Mouse (Mus musculus): Measurements from ENCODE around the gene Gm45837. TPM values are rescaled to one million over a fixed set of nuclear protein-coding genes. Genes with fewer than 3 reads are reported as not detected.

Gene Gm45837
- polyA plus RNA-seq, 2 experiments = not detected

DNA sequence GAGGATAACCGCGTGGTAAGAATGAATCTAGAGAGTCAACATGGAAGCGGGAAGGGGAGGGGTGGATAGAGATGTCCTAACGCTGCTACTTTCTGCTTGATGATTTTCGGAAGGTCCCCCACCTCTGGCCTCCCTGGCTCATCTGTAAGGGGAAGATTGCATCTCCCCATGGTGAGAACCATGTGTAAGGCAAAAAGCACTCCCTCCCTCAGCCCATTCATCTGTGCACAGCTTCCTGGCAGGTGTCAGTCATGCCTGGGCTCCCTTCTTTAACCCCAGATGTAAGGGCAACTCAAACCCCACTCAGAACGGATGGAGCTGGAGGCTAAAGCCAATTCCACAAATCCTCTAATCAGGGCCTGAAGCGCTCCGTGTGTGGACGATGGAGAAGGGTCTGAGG, 89.0 kb downstream of the Gm45837 start:
- H3K9me3 ChIP-seq (ENCODE audit: control insufficient read depth, low read length) = no peaks in the 10 kb centered on the region
- no peaks in the 10 kb centered on the region; the same call in none of the 2 replicates for H3K27me3 ChIP-seq (ENCODE audit: control insufficient read depth, insufficient read depth, low read length)
- WGBS (ENCODE audit: insufficient replicate concordance) = 54% methylated on average over 9 of the region's 9 CpGs
- no peaks in the 10 kb centered on the region for H3K36me3 ChIP-seq (replicated peaks; ENCODE audit: control insufficient read depth, insufficient read depth, low read depth)
- peaks cover 0 to 4% of the 10 kb centered on the region in 2 experiments; a peak in 2 of 4 replicates for H3K4me1 ChIP-seq (replicated peaks; ENCODE audit: control insufficient read depth in 2 of 2, insufficient read depth in 2 of 2, low read length in 1 of 2)
- H3K4me3 ChIP-seq (ENCODE audit: insufficient read depth in 1 of 2, low read depth in 2 of 2, low read length in 2 of 2) = no peak overlapping the region
- H3K9ac ChIP-seq (replicated peaks) = no peak overlapping the region
- DNase-seq (ENCODE audit: low read depth in 3 of 3, low spot score in 3 of 3) = no peak
- no peak for TF ChIP-seq EP300 (IDR thresholded peaks at IDR 0.05; ENCODE audit: low read depth)
- no peak for TF ChIP-seq CTCF (IDR thresholded peaks at IDR 0.05; ENCODE audit: low read depth)
- no peak for ATAC-seq (ENCODE audit: insufficient read depth)
- no peak overlapping the region for H3K4me2 ChIP-seq (ENCODE audit: low read depth)
- H3K27ac ChIP-seq = no peak overlapping the region

DNA sequence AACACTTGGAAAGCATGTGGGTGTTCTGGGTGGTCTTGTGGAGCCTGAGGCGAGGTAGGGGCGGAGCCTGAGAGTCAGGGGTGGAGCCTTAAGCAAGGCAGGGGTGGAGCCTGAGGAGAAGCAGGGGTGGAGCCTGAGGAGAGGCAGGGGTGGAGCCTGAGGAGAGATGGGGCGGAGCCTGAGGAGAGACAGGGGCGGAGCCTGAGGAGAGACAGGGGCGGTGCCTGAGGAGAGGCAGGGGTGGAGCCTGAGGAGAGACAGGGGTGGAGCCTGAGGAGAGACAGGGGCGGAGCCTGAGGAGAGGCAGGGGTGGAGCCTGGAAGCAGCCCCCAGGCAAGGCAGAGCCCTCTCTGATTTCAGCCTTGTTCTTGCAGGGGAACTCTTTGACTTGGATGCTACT, 90.5 kb downstream of the Gm45837 start:
- Histone ChIP-seq H3K4me2 (ENCODE audit: low read depth) (no peak overlapping the region), H3K36me3 (replicated peaks; ENCODE audit: control insufficient read depth, insufficient read depth, low read depth) (no peaks in the 10 kb centered on the region), H3K4me1 (replicated peaks; ENCODE audit: control insufficient read depth in 2 of 2, insufficient read depth in 2 of 2, low read length in 1 of 2) (peaks cover 0 to 4% of the 10 kb centered on the region in 2 experiments; a peak in 2 of 4 replicates), H3K9ac (replicated peaks) (no peak overlapping the region), H3K9me3 (ENCODE audit: control insufficient read depth, low read length) (no peaks in the 10 kb centered on the region), H3K27me3 (ENCODE audit: control insufficient read depth, insufficient read depth, low read length) (no peaks in the 10 kb centered on the region; the same call in none of the 2 replicates), H3K4me3 (ENCODE audit: insufficient read depth in 1 of 2, low read depth in 2 of 2, low read length in 2 of 2) (no peak overlapping the region), H3K27ac (no peak overlapping the region)
- WGBS (ENCODE audit: insufficient replicate concordance) = 68% methylated on average over 6 of the region's 6 CpGs
- no peak for ATAC-seq (ENCODE audit: insufficient read depth)
- no peak for DNase-seq (ENCODE audit: low read depth in 3 of 3, low spot score in 3 of 3)
- no peak for TF ChIP-seq EP300 (IDR thresholded peaks at IDR 0.05; ENCODE audit: low read depth)
- no peak for TF ChIP-seq CTCF (IDR thresholded peaks at IDR 0.05; ENCODE audit: low read depth)

DNA sequence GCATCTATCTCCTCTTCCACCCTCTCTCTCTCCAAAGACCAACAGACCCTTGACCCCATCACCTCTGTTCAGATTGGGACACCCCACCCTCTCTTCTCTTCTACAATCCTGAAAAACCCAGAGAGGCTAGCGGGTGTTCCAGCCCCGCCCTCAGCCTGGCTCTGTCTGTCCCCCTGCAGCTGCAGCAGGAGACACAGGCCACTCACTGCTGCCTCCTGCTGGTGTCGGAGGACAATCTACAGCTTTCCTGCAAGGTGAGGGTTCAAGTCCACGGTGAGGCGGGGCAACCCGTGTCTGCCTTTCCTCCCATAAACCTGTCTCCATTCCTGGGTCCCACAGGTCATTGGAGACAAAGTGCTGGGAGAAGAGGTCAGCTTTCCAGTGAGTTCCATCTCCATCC, 91.0 kb downstream of the Gm45837 start:
- Histone ChIP-seq H3K27me3 (ENCODE audit: control insufficient read depth, insufficient read depth, low read length) (no peaks in the 10 kb centered on the region; the same call in none of the 2 replicates), H3K36me3 (replicated peaks; ENCODE audit: control insufficient read depth, insufficient read depth, low read depth) (no peaks in the 10 kb centered on the region), H3K4me3 (ENCODE audit: insufficient read depth in 1 of 2, low read depth in 2 of 2, low read length in 2 of 2) (no peak overlapping the region), H3K9ac (replicated peaks) (no peak overlapping the region), H3K4me2 (ENCODE audit: low read depth) (no peak overlapping the region), H3K9me3 (ENCODE audit: control insufficient read depth, low read length) (no peaks in the 10 kb centered on the region), H3K27ac (no peak overlapping the region), H3K4me1 (replicated peaks; ENCODE audit: control insufficient read depth in 2 of 2, insufficient read depth in 2 of 2, low read length in 1 of 2) (peaks cover 0 to 4% of the 10 kb centered on the region in 2 experiments; a peak in 2 of 4 replicates)
- no peak for ATAC-seq (ENCODE audit: insufficient read depth)
- TF ChIP-seq CTCF (IDR thresholded peaks at IDR 0.05; ENCODE audit: low read depth) = peak; percentile 61
- TF ChIP-seq EP300 (IDR thresholded peaks at IDR 0.05; ENCODE audit: low read depth) = no peak
- DNase-seq (ENCODE audit: low read depth in 3 of 3, low spot score in 3 of 3) = no peak
- WGBS (ENCODE audit: insufficient replicate concordance) = 59% methylated on average over 6 of the region's 6 CpGs

DNA sequence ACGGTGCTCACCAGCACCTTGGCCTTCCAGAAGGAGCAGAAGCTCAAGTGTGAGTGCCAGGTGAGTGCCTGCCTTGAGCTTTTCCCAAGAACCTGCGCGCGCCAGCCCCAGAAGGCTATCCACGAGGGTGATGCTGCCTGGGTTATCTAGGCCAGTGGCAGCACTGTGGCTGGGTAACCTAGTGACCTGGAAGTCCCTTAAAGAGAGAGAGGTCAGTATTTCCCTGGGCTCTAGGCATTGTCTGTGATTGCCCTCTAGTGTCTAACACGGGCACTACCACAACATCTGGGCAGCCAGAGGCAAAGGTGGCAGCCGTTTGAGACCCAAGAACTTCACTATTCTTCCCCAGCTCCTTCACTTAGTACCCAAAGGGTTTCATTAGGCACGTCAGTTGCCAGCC, 92.7 kb downstream of the Gm45837 start:
- DNase-seq (ENCODE audit: low read depth in 3 of 3, low spot score in 3 of 3) (peak in 2 of 3 experiments; percentile 20 to 28), ATAC-seq (ENCODE audit: insufficient read depth) (peak; percentile 28; the same call in 1 of the 2 replicates)
- H3K9me3 ChIP-seq (ENCODE audit: control insufficient read depth, low read length) = no peaks in the 10 kb centered on the region
- H3K4me2 ChIP-seq (ENCODE audit: low read depth) = no peak overlapping the region
- no peak overlapping the region for H3K4me3 ChIP-seq (ENCODE audit: insufficient read depth in 1 of 2, low read depth in 2 of 2, low read length in 2 of 2)
- no peak overlapping the region for H3K27ac ChIP-seq
- no peaks in the 10 kb centered on the region for H3K36me3 ChIP-seq (replicated peaks; ENCODE audit: control insufficient read depth, insufficient read depth, low read depth)
- H3K4me1 ChIP-seq (replicated peaks; ENCODE audit: control insufficient read depth in 2 of 2, insufficient read depth in 2 of 2, low read length in 1 of 2) = peaks cover 0 to 4% of the 10 kb centered on the region in 2 experiments; a peak in 2 of 4 replicates
- TF ChIP-seq CTCF (IDR thresholded peaks at IDR 0.05; ENCODE audit: low read depth) = peak; percentile 78
- TF ChIP-seq EP300 (IDR thresholded peaks at IDR 0.05; ENCODE audit: low read depth) = no peak
- 18% methylated on average over 8 of the region's 8 CpGs for WGBS (ENCODE audit: insufficient replicate concordance)
- H3K27me3 ChIP-seq (ENCODE audit: control insufficient read depth, insufficient read depth, low read length) = no peaks in the 10 kb centered on the region; the same call in none of the 2 replicates
- H3K9ac ChIP-seq (replicated peaks) = no peak overlapping the region

DNA sequence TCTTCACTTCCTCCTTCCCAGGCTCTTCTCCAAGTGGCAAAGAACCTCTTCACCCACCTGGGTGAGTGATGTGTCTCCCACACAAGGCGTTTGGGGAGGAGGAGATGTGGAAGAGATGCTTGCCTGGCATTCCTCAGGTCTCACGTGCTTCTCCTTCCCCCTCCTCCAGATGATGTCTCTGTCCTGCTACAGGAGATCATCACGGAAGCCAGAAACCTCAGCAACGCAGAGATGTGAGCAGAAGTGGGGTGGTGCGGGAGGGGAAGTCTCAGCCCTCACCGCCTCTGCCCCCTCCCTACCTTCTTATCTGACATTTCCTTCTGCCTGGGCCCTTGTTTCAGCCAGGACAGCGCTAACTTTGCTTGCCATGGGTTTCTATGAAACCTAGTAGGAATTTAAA, 93.1 kb downstream of the Gm45837 start:
- Histone ChIP-seq H3K4me1 (replicated peaks; ENCODE audit: control insufficient read depth in 2 of 2, insufficient read depth in 2 of 2, low read length in 1 of 2) (peaks cover 0 to 4% of the 10 kb centered on the region in 2 experiments; a peak in 2 of 4 replicates), H3K36me3 (replicated peaks; ENCODE audit: control insufficient read depth, insufficient read depth, low read depth) (no peaks in the 10 kb centered on the region), H3K9ac (replicated peaks) (no peak overlapping the region), H3K4me2 (ENCODE audit: low read depth) (peak overlapping the region; percentile 47; the same call in 1 of the 2 replicates), H3K27ac (no peak overlapping the region), H3K4me3 (ENCODE audit: insufficient read depth in 1 of 2, low read depth in 2 of 2, low read length in 2 of 2) (no peak overlapping the region), H3K27me3 (ENCODE audit: control insufficient read depth, insufficient read depth, low read length) (no peaks in the 10 kb centered on the region; the same call in none of the 2 replicates), H3K9me3 (ENCODE audit: control insufficient read depth, low read length) (no peaks in the 10 kb centered on the region)
- DNase-seq (ENCODE audit: low read depth in 3 of 3, low spot score in 3 of 3) (no peak), ATAC-seq (ENCODE audit: insufficient read depth) (no peak)
- TF ChIP-seq EP300 (IDR thresholded peaks at IDR 0.05; ENCODE audit: low read depth) (no peak), CTCF (IDR thresholded peaks at IDR 0.05; ENCODE audit: low read depth) (no peak)
- WGBS (ENCODE audit: insufficient replicate concordance) = 4% methylated on average over 7 of the region's 7 CpGs

Data from liver, embryonic 14.5 days (tissue).